Mouse (Mus musculus) layer of hippocampus, postnatal 14 days (tissue): ENCODE measurements around the gene Kcnj15. TPM values are rescaled to one million over a fixed set of nuclear protein-coding genes. Genes with fewer than 3 reads are reported as not detected.

Source experiments
- DNase-seq, 2 experiments: peaks; one replicate each; pipeline ENCODE4 v3.0.0; 2021 to 2022; ENCODE audit warnings: low spot score in 2 of 2, mixed read lengths in 1 of 2
- total RNA-seq, 2 experiments: library from RNA; stranded (reverse); gene quantifications; 2 replicates each; pipeline ENCODE4 v1.2.3; 2021

Kcnj15 gene
- total RNA-seq, 2 experiments from 2014 or later: 0.07 to 0.12 TPM

DNA sequence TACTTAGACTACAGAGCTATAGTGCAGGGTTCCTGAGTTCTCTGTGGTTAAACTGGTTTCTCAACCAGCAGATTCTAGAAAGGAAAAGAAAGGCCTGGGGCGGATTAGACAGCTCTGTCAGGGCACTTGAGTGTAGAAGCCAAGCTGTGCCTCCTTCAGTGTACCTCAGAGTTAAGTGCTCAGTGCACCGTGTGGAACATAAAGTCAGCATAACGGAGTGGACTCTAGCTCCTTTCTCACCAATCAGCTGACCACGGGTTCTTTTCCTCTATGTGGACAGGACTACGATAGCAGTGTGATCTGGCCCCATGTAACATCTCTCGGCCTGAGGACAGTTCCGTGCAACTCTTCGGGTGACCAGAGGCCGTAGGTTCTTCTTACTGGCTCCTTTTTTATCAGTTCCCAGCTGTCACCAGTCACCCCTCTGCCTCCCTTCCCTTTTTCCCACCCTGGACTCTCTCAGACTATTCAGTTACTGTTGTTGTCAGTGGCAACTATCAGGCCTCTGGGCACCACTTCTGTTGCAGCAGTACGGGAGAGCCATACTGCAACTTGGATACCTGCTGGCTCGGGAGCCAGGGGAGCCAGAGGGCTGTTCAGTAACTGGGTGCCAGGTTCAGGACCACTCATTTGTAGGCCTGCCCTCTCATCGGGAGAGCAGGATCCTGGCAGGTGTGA is 12.6 kb upstream of the Kcnj15 start:
- no peak for DNase-seq

DNA sequence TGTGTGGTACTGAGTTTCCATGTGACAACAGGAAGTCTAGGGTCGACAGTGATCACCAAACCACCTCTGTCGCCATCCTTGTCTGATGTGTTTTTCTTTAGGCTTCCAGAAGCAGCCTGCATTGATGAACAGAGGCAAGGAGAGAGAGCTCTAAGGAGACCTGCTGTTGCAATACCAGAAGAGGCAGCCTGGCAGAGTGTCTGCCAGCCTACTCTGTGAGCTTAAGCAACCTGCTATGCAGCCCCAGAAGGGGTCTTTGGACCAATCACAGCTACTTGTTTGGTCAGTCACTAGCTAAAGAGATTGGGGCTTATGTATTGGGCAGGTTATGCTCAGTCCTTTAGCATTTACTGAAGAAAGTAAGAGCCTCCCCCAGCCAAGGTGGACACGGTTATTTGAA is 11.9 kb upstream of the Kcnj15 start:
- no peak for DNase-seq

DNA sequence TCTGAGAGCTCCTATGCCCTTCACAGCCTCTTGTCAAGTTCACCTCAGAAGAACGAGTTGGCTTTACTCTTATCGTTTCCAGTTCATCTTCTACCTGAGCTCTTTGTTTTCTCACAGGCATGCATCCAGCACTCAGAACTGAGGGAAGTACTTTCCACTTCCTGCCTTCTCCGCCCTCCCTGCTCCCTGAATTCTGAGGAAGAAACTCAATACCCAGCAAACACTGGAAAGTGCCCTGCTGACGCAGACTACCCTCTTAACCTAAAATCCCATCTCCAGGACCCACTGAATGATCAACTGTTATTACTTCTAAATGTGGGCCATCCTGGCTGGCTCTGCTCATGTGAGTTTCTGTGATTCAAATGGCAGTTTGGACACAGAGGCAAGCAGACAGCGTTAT is 8.7 kb upstream of the Kcnj15 start:
- DNase-seq: no peak

DNA sequence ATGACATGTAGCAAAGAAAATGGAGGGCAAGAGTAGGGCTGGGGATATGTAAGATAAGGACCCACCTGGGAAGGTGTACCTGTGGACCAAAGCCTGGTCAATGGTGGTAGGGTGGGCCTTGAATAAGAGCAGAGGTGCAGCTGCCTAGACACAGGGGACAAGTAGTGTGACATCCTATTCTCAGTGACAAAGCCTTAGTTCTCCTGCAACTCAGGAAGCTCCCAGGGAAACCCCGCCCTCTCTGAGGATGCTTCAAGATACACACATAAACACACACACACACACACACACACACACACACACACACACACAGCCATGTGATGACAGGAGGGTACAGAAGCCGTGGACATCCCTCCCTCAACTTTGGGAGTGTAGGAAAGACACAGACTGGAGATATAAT is 710 bp upstream of the Kcnj15 start:
- DNase-seq: no peak

DNA sequence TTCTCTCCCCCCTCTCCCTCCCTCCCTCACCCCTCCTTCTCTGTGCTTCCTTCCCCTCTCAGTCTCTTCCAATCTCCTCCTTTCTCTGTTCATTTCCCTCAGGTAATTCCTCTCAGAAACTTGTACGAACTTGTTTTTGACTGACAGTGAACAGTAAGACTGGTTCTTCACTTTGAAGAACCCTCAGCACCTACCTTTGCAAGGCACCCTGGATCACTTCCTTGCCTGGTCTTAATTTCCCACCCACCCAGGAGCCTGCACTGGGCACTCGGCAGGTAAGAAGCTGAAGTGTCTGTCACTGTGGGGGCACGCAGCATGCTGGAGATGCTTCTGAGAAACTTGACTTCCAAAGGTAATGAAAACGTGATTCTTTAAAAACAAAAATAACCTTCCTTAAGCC is 742 bp downstream of the Kcnj15 start:
- no peak for DNase-seq

DNA sequence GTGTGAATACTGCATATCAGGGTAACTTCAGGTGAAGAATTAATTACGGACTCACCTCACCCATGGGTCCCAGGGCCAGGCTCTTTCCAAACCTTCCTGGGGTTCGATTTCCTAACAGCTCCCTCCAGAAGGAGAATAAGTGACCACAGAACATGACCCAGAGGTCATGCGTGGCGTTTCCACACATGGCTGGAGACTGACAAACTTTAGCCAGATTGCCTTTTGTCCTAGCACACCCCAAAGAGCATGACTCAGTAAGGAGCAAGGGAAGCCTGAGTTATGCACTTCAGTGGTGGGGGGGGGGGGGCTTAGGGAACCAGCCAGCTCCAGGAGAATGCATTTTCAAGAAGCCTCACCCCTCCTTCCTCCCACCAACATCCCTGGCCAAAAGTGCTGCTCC is 2.1 kb downstream of the Kcnj15 start:
- no peak for DNase-seq

DNA sequence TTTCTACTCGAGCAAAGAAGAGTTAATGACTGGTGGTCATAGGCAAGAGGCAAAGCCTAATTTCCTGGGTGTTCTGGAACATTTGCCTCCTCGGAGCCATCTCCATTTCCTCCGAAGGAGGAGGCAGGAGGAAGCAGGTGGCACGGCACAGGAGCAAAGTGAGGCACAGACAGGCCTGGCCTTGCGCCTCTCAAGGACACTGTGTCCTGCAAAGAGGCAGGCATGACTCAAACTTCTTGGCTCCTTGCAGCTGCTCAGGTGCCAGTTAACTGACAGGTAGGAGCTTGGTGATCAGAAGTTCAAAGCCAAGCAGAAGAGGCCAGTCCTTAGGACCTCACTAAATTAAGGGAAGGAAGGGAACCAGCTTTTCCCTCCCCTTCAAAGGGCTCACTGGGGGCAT is 3.3 kb downstream of the Kcnj15 start:
- DNase-seq: no peak

DNA sequence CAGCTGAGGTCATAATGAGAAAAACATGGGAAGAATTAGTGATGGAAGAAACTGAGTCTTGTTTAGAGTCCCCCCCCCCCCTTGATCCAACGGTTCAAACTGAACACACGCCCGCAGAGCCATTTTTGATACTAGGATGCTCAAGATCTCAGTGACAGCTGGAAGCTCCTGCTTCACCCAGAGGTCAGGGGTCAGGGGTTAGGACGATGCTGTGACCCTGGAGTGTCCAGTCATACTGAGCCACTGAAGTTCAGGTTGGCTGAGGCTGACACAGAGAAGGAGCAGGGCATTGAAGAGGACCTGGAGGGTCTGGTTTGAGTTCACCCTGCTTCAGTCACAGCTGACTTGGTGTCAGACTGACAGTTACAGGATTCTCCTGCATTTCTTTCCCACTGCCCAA is 4.4 kb downstream of the Kcnj15 start:
- no peak for DNase-seq

DNA sequence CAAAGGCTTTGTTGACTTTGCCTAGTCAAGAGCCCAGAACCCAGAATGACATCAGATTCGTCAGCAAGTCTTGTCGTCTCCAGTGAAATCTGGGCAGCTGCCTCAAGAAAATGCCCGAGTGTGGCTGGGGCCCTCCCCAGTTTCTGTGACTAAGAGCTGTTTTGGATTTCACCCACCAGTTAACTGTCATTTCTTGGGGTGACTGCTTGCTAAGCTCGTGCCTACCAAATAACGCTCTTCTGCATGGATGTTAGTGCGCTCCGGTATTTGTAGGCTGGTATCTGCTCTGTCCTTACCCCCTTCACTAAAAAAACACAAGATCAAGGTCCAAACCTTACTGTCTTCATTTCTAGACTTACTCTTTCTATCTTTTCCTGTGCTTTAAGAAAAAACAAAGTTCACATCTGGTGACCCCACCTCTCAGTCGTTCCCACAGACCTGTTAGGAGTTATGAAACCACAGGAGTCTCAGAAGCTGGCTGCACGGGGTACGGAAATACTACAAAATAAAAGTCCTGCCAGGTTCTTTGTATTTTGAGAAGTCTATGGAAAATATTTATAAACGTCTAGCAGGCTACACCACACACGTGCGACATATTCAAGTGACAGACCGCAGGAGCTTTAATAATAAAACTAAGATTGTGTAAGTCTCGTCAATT is 5.5 kb downstream of the Kcnj15 start:
- DNase-seq: no peak

DNA sequence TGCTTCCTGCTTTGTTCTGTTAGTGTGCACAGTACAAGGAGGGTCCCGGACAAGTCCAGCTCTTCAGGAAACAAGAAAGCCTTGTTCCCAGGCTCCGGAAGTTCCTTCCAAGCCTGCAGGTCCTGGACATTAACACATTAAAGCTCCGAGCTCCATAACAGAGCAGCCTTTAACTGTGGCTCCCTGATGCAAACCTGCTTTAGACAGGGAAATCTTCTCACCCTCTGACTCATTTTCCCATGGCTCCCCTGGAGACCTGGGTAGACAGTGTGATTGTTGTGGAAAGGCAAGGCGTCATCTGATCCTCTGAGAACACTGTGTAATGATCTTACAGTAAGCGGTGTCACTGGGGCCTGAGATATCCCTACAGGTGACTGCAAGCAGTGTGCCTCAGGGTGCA is 7.0 kb downstream of the Kcnj15 start:
- DNase-seq: no peak

DNA sequence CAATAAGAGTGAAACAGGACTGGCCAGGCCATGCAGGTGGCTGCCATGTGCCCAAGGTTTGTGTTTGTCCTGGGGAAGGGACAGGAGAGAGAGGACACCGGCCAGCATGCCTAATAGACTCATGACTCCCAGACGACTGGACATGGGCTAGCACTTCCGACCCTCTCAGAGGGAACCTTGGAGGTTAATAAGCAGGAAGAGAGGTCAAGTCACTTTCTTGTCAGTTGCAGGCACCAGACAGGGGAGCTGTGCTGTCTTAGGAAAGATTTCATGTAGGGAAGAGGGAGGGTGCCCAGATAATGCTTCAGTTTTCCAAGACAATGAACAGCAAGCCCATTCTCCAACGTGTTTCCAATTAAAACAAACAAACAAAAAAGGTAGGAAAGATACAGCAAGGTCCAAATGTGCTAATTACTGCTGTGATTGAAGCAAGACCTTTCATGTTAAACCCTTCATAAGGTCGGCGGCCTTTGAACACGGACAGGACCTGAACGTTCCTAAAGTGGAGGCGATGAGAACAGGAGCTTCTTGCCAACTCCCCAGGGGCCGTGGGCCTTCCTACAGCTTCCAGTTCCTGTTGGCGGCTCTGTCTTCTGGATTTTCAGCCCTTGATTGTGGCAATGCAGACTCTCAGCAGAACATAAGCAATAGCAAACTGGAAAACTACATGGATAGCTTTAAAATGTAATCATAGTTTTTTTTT is 10.3 kb downstream of the Kcnj15 start:
- DNase-seq: no peak

DNA sequence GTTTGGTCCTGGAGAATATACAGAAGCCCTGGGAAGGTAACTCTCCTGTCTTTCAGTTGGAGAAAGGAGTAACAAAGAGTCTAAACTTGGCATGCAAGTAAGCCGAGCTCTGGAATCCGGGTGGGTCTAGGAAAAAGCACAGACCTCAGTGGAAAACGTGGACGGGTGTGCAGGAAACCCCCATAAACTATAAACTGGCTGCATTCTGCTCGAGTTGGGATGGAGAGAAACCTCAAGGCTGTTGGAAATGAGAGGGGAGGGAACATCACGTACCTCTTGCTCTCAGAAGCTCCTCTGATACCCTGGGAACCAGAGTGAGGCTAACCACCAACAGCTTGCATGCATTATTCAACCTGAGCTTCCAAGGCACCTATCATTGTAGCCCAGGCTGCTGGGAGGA is 12.3 kb downstream of the Kcnj15 start:
- no peak for DNase-seq

DNA sequence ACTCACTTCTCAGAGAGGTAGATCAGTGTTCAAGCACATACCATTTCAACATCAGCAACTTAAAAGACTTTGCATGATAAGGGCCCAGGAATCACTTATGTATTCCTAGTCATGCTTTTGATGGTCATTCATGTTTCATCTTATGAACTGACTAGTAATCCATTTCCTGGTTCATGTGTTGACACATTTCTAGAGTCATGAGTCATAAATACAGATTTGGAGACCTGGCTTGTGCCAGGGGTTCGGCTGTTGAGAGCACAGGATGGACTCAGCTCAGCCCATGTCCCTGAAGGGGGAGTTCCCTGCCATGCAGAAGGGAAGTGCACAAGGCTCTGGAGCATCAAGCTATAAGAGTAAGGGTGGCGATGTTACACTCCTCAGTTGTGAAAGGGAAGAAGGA is 15.7 kb downstream of the Kcnj15 start:
- no peak for DNase-seq

DNA sequence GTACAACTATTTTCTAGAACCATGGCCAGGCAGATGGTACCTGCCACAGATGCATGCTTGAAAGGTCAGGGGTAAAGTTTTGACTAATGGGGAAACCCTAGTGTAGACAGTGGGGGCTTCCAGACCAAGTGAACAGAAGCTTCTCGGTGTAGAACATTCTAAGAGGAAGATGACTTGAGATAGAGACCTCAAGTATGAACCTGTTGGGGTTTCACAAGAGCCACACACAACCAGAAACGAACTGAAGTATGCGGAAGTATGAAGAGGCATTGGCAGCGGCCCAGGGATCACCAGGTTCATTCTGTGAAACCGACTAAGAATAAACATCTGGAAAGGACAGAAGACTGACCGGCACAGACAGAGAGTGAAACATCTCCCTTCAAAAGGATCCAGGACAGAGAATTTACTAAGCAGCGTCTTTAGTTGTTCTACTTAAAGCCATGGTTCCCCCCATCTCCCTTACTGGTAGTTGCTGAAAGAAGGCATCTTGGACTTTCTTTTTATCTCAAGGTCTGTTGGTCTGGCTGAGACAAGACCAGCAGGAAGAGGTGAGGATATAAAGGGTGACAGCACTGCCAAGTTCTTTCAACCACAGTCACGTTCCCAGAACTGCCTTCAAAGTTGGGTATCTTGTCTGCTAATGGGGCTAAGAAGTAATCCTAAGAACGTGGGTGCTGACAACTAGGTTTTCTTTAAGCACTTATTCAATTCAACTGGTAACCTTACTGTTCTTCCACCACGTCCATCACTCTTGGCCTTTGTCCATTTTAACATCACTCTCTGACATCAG is 18.6 kb downstream of the Kcnj15 start:
- DNase-seq: no peak

DNA sequence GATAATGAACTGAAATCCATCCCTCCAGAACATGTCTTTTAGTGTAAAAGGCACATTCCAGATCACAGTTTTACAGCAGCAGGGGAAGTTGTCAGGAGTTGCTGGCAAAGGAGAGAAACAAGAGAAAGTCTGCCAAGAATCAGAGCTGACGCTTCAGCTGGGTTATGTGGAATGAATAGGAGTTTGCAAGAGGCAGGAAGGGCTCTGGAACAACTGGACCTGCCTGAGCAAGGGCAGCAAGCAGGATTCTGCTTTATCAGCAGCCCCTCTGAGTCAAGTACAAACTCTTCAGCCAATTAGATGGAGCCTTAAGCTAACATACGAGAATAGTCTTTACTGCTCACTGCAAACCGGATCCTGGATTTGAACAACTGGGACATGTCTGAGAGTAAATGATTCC is 21.7 kb downstream of the Kcnj15 start:
- peak in 1 of 2 experiments; percentile 9 for DNase-seq

DNA sequence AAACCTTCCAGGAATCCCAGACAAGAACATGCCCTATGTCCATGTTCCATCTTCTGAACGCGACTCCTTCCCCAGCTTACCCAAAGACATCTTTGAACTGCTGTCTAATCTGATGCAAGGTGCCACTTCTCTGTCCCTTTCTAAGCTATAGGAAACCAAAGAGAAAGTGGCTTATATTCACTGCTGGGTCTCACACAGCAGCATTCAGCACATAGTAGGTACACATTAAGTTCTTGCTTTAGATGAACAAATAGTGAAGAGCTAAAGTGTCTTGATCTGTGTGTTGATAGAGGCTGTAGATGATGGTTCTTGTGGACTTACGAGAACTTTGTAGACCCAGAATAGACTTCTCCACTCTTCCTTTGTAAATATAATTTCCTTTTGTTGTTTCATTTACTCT is 23.0 kb downstream of the Kcnj15 start:
- DNase-seq: no peak

DNA sequence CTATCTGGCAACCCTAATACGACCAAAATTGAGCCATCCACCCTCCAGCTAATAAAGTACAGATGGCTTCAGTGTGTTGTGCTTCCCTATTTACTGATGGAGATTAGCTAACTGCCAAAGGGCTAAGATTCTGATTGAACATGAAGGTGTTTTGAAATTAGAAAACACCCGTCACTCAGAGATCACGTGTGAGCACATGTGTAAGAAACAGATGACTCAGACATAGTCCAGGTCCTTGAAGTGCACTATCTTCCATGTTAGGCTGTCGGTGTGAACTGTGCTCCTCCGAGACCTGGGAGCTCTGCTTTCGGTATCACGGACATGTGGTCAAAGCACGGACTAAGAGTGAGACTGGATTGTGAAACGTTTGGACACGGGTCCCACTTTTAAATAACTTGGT is 26.0 kb downstream of the Kcnj15 start:
- DNase-seq: no peak

DNA sequence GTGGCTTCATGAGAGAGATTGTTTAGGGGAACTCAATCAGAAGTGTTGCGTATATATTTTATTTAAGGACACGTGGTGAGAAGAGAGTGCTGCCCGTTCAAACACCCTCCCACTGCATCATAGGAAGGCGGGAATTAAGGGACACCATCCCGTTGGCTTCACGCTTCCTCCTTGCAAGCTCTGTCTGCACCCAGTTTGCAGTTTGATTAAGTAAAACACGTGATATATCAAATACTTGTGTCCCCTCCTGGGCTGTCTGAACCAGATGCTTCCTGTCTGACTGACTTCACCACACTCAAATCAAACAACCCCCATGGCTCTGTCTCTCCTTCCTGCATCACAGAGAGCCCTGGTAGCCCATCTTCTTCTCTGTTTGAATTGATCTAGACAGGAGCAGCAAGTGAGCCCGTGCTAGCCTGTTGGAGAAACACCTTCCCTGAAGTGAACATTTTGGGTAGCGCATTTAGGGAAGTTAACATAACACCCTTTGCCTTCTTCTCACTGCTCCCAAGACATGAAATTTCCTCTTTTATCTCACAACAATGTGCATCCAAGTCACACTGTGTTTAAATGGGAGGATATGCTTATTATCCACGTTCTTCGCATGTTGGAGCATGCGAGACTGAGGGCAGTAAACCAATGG is 26.8 kb downstream of the Kcnj15 start:
- no peak for DNase-seq

DNA sequence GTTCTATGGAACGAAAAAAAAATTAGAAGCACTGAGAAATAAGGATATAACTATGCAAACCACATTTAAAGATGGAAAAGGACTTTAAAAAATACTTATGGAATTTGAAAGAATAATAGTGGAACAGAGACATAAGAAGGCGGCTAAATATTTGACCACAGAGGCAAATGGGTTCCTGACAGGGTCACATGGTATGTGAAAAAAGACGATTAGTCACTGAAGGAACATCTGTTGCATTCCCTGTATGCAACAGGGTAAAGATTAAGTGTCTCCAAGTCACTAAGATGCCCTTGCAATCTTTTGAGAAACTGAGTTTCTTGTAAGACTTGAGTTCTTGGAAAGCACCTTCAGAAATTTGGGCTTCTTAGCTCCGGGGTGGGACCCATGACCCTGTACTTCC is 27.7 kb downstream of the Kcnj15 start:
- no peak for DNase-seq

DNA sequence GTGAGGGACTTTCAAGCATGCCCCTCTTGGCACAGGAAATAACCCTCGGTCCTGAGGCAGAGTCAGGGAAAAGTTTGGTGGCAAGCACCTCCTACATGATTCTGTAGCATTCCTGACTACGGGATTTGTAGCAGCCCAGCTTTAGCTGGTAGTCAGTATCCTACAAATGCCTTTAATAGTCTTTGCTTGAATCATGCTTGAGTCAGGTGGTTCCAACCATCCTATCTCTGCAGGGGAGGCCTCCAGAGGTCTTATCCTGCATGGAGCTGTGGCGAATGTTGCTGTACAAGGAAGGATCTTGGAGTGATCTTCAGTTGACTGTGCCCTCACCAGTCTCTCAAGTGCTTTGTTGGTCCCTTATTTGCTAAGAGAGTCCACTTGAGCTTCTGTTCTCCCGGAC is 28.4 kb downstream of the Kcnj15 start:
- DNase-seq: no peak

DNA sequence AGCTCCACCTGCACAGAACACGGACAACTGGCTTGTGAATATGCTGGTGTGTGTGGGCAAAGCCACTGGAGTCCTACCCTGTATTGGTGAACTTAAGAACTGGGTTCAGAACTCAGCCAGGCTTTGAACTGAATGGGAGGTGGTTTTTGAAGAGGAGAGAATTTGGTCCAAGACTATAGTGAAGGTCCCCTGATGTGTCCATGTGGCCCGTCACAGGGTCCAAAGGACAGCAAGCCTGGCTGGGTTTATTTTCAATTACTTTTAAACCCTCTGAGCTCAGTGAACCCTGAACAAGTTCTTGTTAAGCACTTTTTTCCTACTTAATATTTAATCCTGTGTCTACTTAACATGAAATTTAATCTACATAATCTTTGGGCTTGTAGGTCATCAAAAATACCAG is 30.3 kb downstream of the Kcnj15 start:
- no peak for DNase-seq
